Mouse (Mus musculus) MEL (cell line): ENCODE measurements around the gene Sirt4. TPM values are rescaled to one million over a fixed set of nuclear protein-coding genes. Genes with fewer than 3 reads are reported as not detected.

ENCODE experiments used
- DNase-seq: peaks from one replicate; pipeline ENCODE4 v3.0.0; 2011; ENCODE audit warnings: low read depth, low spot score
- H3K27ac ChIP-seq: 2 replicates; pipeline ENCODE4 v1.5.1; 2012; ENCODE audit warnings: low read depth, mild to moderate bottlenecking, control low read depth, low read length, moderate library complexity; ENCODE audit not compliant: control insufficient read depth
- H3K27me3 ChIP-seq, 2 experiments: fragments of 150-350 bp in 1 of 2; sonication (generic) in 1 of 2; 2 replicates each; pipeline ENCODE4 v1.6.1; 2012; ENCODE audit warnings: low read length in 2 of 2, mild to moderate bottlenecking in 2 of 2, improper control_type of control experiment in 1 of 2, moderate library complexity in 1 of 2; ENCODE audit not compliant: insufficient read depth in 2 of 2, control insufficient read depth in 1 of 2
- H3K36me3 ChIP-seq, 2 experiments: 2 replicates each; pipeline ENCODE4 v1.6.1; 2012 to 2014; ENCODE audit warnings: low read length in 2 of 2, improper control_type of control experiment in 1 of 2, inconsistent platforms in 1 of 2, mild to moderate bottlenecking in 1 of 2; ENCODE audit not compliant: insufficient read depth in 2 of 2, control insufficient read depth in 1 of 2
- H3K4me1 ChIP-seq, 2 experiments: fragments of 150-350 bp in 1 of 2; sonication (generic) in 1 of 2; 2 replicates each; pipeline ENCODE4 v1.6.1; 2012; ENCODE audit warnings: low read length in 2 of 2, improper control_type of control experiment in 1 of 2, mild to moderate bottlenecking in 1 of 2; ENCODE audit not compliant: insufficient read depth in 2 of 2, control insufficient read depth in 1 of 2
- H3K4me3 ChIP-seq, 2 experiments: fragments of 150-350 bp in 1 of 2; sonication (generic) in 1 of 2; 2 replicates each; pipeline ENCODE4 v1.5.1; 2012; ENCODE audit warnings: low read depth in 2 of 2, low read length in 2 of 2, mild to moderate bottlenecking in 2 of 2, moderate library complexity in 2 of 2, control low read depth in 1 of 2, improper control_type of control experiment in 1 of 2; ENCODE audit not compliant: control insufficient read depth in 1 of 2, insufficient read depth in 1 of 2
- H3K79me2 ChIP-seq: 2 replicates; pipeline ENCODE4 v1.6.1; 2012; ENCODE audit warnings: mild to moderate bottlenecking, low read length, moderate library complexity; ENCODE audit not compliant: control insufficient read depth, poor library complexity, insufficient read depth
- H3K9ac ChIP-seq: 2 replicates; pipeline ENCODE4 v1.6.1; 2012; ENCODE audit warnings: low read depth, mild to moderate bottlenecking, control low read depth, low read length, moderate library complexity; ENCODE audit not compliant: control insufficient read depth, poor library complexity, severe bottlenecking
- H3K9me3 ChIP-seq: fragments of 150-350 bp; sonication (generic); replicated peaks from 2 replicates; pipeline ENCODE4 v1.6.1; 2012; ENCODE audit warnings: mild to moderate bottlenecking, low read length, improper control_type of control experiment, moderate library complexity; ENCODE audit not compliant: insufficient read depth
- BHLHE40 ChIP-seq: IDR thresholded peaks from 2 replicates; pipeline ENCODE4 v1.6.1; 2012; ENCODE audit warnings: low read depth, mild to moderate bottlenecking, inconsistent platforms, low read length, improper control_type of control experiment, borderline replicate concordance
- CHD2 ChIP-seq: IDR thresholded peaks from 2 replicates; pipeline ENCODE4 v1.6.1; 2011; ENCODE audit warnings: low read length, improper control_type of control experiment
- E2F4 ChIP-seq: IDR thresholded peaks from 2 replicates; pipeline ENCODE4 v1.6.1; 2011; ENCODE audit warnings: low read depth, low read length, improper control_type of control experiment, borderline replicate concordance
- ELF1 ChIP-seq: IDR thresholded peaks from 2 replicates; pipeline ENCODE4 v1.6.1; 2014; ENCODE audit warnings: low read depth, mild to moderate bottlenecking, inconsistent platforms, low read length, improper control_type of control experiment, moderate library complexity
- EP300 ChIP-seq, 2 experiments: IDR thresholded peaks; 2 replicates each; pipeline ENCODE4 v1.6.1; 2011; ENCODE audit warnings: improper control_type of control experiment in 2 of 2, low read length in 2 of 2, low read depth in 1 of 2, mild to moderate bottlenecking in 1 of 2
- GABPA ChIP-seq: IDR thresholded peaks from 2 replicates; pipeline ENCODE4 v1.6.1; 2012; ENCODE audit warnings: low read depth, mild to moderate bottlenecking, inconsistent platforms, low read length, improper control_type of control experiment, moderate library complexity
- HCFC1 ChIP-seq: IDR thresholded peaks from 2 replicates; pipeline ENCODE4 v1.6.1; 2012; ENCODE audit warnings: low read depth, mild to moderate bottlenecking, inconsistent platforms, low read length, improper control_type of control experiment, moderate library complexity
- MAFK ChIP-seq: IDR thresholded peaks from 2 replicates; pipeline ENCODE4 v1.6.1; 2011; ENCODE audit warnings: low read depth, mild to moderate bottlenecking, low read length, improper control_type of control experiment, borderline replicate concordance
- MAX ChIP-seq: IDR thresholded peaks from 2 replicates; pipeline ENCODE4 v1.6.1; 2011; ENCODE audit warnings: low read length, improper control_type of control experiment
- MAZ ChIP-seq: IDR thresholded peaks from 2 replicates; pipeline ENCODE4 v1.6.1; 2012; ENCODE audit warnings: low read depth, mild to moderate bottlenecking, inconsistent platforms, low read length, improper control_type of control experiment
- MEF2A ChIP-seq: IDR thresholded peaks from 2 replicates; pipeline ENCODE4 v1.6.1; 2014; ENCODE audit warnings: low read depth, mild to moderate bottlenecking, inconsistent platforms, low read length, improper control_type of control experiment; ENCODE audit not compliant: poor library complexity, insufficient replicate concordance, severe bottlenecking; ENCODE audit errors: extremely low read depth
- MXI1 ChIP-seq: IDR thresholded peaks from 2 replicates; pipeline ENCODE4 v1.6.1; 2011; ENCODE audit warnings: mild to moderate bottlenecking, low read depth, low read length, improper control_type of control experiment
- MYB ChIP-seq: IDR thresholded peaks from 2 replicates; pipeline ENCODE4 v1.6.1; 2011; ENCODE audit warnings: mild to moderate bottlenecking, low read depth, low read length, improper control_type of control experiment
- MYC ChIP-seq: IDR thresholded peaks from 2 replicates; pipeline ENCODE4 v1.6.1; 2011; ENCODE audit warnings: low read depth, mild to moderate bottlenecking, low read length, improper control_type of control experiment, moderate library complexity
- NELFE ChIP-seq: IDR thresholded peaks from 2 replicates; pipeline ENCODE4 v1.6.1; 2011; ENCODE audit warnings: low read depth, low read length, improper control_type of control experiment
- RAD21 ChIP-seq: IDR thresholded peaks from 2 replicates; pipeline ENCODE4 v1.6.1; 2011; ENCODE audit warnings: mild to moderate bottlenecking, low read depth, low read length, improper control_type of control experiment
- SIN3A ChIP-seq: IDR thresholded peaks from 2 replicates; pipeline ENCODE4 v1.6.1; 2012; ENCODE audit warnings: low read length, improper control_type of control experiment, inconsistent platforms
- SMC3 ChIP-seq: IDR thresholded peaks from 2 replicates; pipeline ENCODE4 v1.6.1; 2011; ENCODE audit warnings: low read depth, low read length, improper control_type of control experiment
- TBP ChIP-seq: IDR thresholded peaks from 2 replicates; pipeline ENCODE4 v1.8.0; 2011; ENCODE audit warnings: low read depth, low read length, improper control_type of control experiment
- UBTF ChIP-seq: IDR thresholded peaks from 2 replicates; pipeline ENCODE4 v1.6.1; 2012; ENCODE audit warnings: low read depth, mild to moderate bottlenecking, inconsistent platforms, low read length, improper control_type of control experiment, moderate library complexity, borderline replicate concordance; ENCODE audit not compliant: insufficient read depth
- USF1 ChIP-seq: IDR thresholded peaks from 2 replicates; pipeline ENCODE4 v1.6.1; 2014; ENCODE audit warnings: low read depth, mild to moderate bottlenecking, inconsistent platforms, low read length, improper control_type of control experiment, moderate library complexity
- USF2 ChIP-seq, 2 experiments: IDR thresholded peaks; 2 replicates each; pipeline ENCODE4 v1.6.1; 2011 to 2012; ENCODE audit warnings: improper control_type of control experiment in 2 of 2, low read length in 2 of 2, borderline replicate concordance in 1 of 2, inconsistent platforms in 1 of 2, low read depth in 1 of 2, mild to moderate bottlenecking in 1 of 2; ENCODE audit not compliant: insufficient read depth in 1 of 2
- ZC3H11A ChIP-seq: IDR thresholded peaks from 2 replicates; pipeline ENCODE4 v1.6.1; 2012; ENCODE audit warnings: low read depth, mild to moderate bottlenecking, inconsistent platforms, low read length, improper control_type of control experiment
- ZKSCAN1 ChIP-seq: IDR thresholded peaks from 2 replicates; pipeline ENCODE4 v1.6.1; 2012; ENCODE audit warnings: low read depth, mild to moderate bottlenecking, inconsistent platforms, low read length, improper control_type of control experiment, moderate library complexity
- ZMIZ1 ChIP-seq: IDR thresholded peaks from 2 replicates; pipeline ENCODE4 v1.6.1; 2012; ENCODE audit warnings: low read depth, mild to moderate bottlenecking, inconsistent platforms, low read length, improper control_type of control experiment, moderate library complexity
- ZNF384 ChIP-seq: IDR thresholded peaks from 2 replicates; pipeline ENCODE4 v1.6.1; 2012; ENCODE audit warnings: low read depth, mild to moderate bottlenecking, inconsistent platforms, low read length, improper control_type of control experiment
- polyA plus RNA-seq, 2 experiments: library from polyadenylated mRNA; stranded (reverse) in 1 of 2; unstranded in 1 of 2; fragments of >175 nt in 1 of 2; fragments of >200 nt in 1 of 2; gene quantifications; 2 replicates each; pipeline versions ENCODE4 v1.2.1 to v1.2.4; 2012; ENCODE audit warnings: low replicate concordance in 2 of 2, low read depth in 1 of 2; ENCODE audit not compliant: insufficient read length in 2 of 2, insufficient read depth in 1 of 2, missing spikeins in 1 of 2
- total RNA-seq: library from RNA; depleted of rRNA; stranded (reverse); fragments of 300-350 nt; gene quantifications from 2 replicates; pipeline ENCODE4 v1.2.3, GENCODE M21; 2012

The Sirt4 gene
- total and polyA plus RNA-seq, 3 experiments = 9.2 to 10.3 TPM; not detected in 1

DNA sequence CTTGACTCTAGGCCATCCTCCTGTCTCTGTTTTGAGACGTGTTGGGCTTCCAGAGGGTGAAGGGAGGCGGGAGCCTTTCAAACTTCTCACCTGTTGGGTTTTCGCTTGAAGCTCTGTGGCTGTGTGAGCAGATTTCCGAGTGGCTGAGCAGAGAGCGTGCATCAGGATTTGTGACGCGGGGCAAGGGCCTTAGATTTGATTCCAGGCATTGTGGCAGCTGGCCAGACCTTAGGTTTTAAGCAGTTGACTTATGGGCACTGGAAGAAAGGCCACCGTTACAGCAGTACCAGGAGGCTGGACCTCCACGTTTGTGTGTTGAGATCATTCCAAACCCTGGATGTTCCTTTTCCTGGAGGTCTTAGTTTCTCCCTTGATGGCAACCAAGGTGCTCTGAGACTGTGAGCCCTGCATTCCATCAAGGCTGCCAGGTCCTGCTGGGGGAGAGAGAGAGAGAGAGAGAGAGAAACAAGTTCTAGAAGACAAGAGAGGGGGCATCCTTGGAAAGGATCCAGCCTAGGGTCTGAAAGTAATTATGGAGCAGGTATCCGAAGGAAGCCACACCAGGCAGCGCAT is 50.2 kb downstream of the Sirt4 start:
- H3K27ac ChIP-seq = no peak overlapping the region
- H3K4me1 ChIP-seq = peaks cover 8 to 11% of the 10 kb centered on the region in 2 experiments; a peak in 3 of 4 replicates
- no peak overlapping the region for H3K9ac ChIP-seq
- TF ChIP-seq ZMIZ1 = no peak
- TF ChIP-seq UBTF = no peak
- TF ChIP-seq MYB = no peak
- no peak for TF ChIP-seq HCFC1
- TF ChIP-seq GABPA = no peak
- TF ChIP-seq MXI1 = no peak
- no peak for TF ChIP-seq USF2 (IDR thresholded peaks at IDR 0.05; ENCODE audit: borderline replicate concordance in 1 of 2, insufficient read depth in 1 of 2, low read depth in 1 of 2, low read length in 2 of 2)
- TF ChIP-seq MAX = no peak
- TF ChIP-seq ZC3H11A = no peak
- TF ChIP-seq E2F4 = no peak
- TF ChIP-seq USF1 = no peak
- no peak for TF ChIP-seq EP300 (IDR thresholded peaks at IDR 0.05; ENCODE audit: low read depth in 1 of 2, low read length in 2 of 2)
- TF ChIP-seq MAZ = no peak
- TF ChIP-seq TBP = no peak
- no peak for TF ChIP-seq NELFE
- no peak for TF ChIP-seq ELF1
- DNase-seq = no peak
- H3K9me3 ChIP-seq = no peaks in the 10 kb centered on the region
- H3K36me3 ChIP-seq = peaks cover 0 to 8% of the 10 kb centered on the region in 2 experiments; a peak in 2 of 4 replicates
- no peak overlapping the region for H3K4me3 ChIP-seq
- H3K79me2 ChIP-seq = no peaks in the 10 kb centered on the region
- H3K27me3 ChIP-seq = no peaks in the 10 kb centered on the region

DNA sequence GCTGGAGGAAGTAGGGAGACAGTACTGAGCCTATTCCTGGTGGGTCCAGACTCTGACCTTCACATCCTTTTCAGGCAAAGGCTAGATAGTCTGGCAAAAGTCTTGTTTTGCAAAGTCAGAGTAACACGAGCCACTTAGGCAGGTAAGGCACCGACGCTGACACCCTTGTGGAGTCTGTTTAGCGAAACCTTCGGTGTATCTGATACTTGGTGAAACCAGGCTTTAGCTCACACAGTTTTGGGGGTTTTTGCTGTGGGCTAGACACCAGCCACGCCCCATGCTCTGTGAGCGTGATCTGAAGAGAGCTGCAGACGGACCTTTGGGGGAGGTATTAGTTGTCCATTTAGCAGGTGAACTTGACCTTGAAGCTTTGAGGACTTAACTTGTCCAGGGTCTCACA is 51.3 kb downstream of the Sirt4 start:
- no peak for DNase-seq
- H3K9me3 ChIP-seq = no peaks in the 10 kb centered on the region
- no peaks in the 10 kb centered on the region for H3K27me3 ChIP-seq

More for the DNA sequence above, 51.3 kb downstream of the Sirt4 start:
- H3K4me3 ChIP-seq = no peak overlapping the region
- H3K79me2 ChIP-seq = no peaks in the 10 kb centered on the region
- H3K36me3 ChIP-seq = peaks cover 0 to 8% of the 10 kb centered on the region in 2 experiments; a peak in 2 of 4 replicates
- H3K4me1 ChIP-seq = peaks cover 8 to 11% of the 10 kb centered on the region in 2 experiments; a peak in 3 of 4 replicates
- TF ChIP-seq BHLHE40 (no peak), MAZ (no peak), CHD2 (no peak), MEF2A (no peak), GABPA (no peak), SMC3 (no peak), MYC (no peak), MAFK (no peak), MAX (no peak), MXI1 (no peak), ZKSCAN1 (no peak), SIN3A (no peak), RAD21 (no peak), MYB (no peak), ZC3H11A (no peak), ZNF384 (no peak), ELF1 (no peak), TBP (no peak)
- no peak overlapping the region for H3K9ac ChIP-seq
- H3K27ac ChIP-seq = no peak overlapping the region
